Mouse (Mus musculus): Measurements from ENCODE around the gene Shb. TPM values are rescaled to one million over a fixed set of nuclear protein-coding genes. Genes with fewer than 3 reads are reported as not detected.

Shb gene
- polyA plus RNA-seq (2014; fragmentation: Nextera tagmentation; extraction: Ambion mirVana) = 6.1 and 7.5 TPM in 2 replicates

DNA sequence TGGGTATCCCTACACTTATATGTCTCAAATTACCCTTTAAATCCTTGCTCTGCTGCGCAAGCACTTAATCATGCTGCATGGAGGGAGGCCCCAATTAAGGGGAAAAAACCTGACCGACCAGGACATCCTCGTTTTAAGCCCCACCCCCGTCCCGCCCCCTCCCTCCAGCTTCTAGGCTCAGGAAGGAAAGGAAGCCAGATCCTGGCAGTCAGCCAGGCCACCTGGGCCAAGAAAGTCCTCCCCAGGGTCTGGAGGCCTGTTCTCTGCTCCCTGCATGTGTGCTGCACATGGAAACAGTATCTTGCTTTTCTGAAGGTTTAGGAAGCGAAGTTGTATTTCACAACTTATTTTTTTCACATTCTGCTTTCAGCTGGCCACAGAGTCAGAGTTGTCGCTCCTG lies at the start of gene Shb:
Shb (minus strand) TSS at position 96 of the 400 bp plus-strand sequence.
- no peaks in the 10 kb centered on the region for H3K9me3 ChIP-seq (ENCODE audit: control insufficient read depth, low read length)
- H3K4me2 ChIP-seq (ENCODE audit: low read depth) = peak within 1 kb of the TSS; percentile 94
- H3K4me1 ChIP-seq (ENCODE audit: control insufficient read depth, insufficient read depth, low read length) = peaks cover 9% of the 10 kb centered on the region
- DNase-seq (ENCODE audit: low spot score) = peak; percentile 70
- no peak for ATAC-seq (ENCODE audit: insufficient read depth, low FRiP score, low TSS enrichment)
- H3K27me3 ChIP-seq (ENCODE audit: control insufficient read depth, insufficient read depth, low read length) = peaks cover 4% of the 10 kb centered on the region; the same call in 1 of the 2 replicates
- no peak within 1 kb of the TSS for H3K9ac ChIP-seq (ENCODE audit: low read length)
- no peaks in the 10 kb centered on the region for H3K36me3 ChIP-seq (ENCODE audit: control insufficient read depth, insufficient read depth, low read length)
- H3K27ac ChIP-seq (ENCODE audit: low read depth, low read length) = no peak within 1 kb of the TSS
- H3K4me3 ChIP-seq (ENCODE audit: low read depth, low read length) = peak within 1 kb of the TSS; percentile 67
- 15% methylated on average over 7 of the region's 7 CpGs for WGBS

DNA sequence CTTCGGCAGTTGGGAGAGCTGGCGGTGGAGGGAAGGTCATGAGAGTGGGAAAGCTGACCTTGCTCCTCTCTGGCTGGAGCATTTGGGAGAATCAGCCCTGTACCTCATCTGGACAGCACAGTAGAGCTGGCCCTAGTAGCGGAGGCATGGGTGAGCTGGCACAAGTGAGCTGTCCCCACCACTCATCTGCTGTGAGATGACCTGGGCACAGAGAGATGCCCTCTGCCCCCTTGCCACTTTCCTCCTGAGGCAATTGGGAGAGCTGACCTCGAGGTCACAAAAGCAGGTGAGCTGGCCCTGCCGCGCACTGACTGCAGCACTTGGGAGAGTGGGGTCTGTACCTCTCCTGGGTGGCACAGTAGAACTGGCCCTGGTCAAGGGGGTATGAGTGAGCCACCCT lies 48.8 kb upstream of the Shb start:
- Histone ChIP-seq H3K27ac (ENCODE audit: low read depth, low read length) (no peak overlapping the region), H3K4me3 (ENCODE audit: low read depth, low read length) (no peak overlapping the region), H3K9me3 (ENCODE audit: control insufficient read depth, low read length) (no peaks in the 10 kb centered on the region), H3K36me3 (ENCODE audit: control insufficient read depth, insufficient read depth, low read length) (no peaks in the 10 kb centered on the region), H3K4me2 (ENCODE audit: low read depth) (no peak overlapping the region), H3K9ac (ENCODE audit: low read length) (no peak overlapping the region), H3K27me3 (ENCODE audit: control insufficient read depth, insufficient read depth, low read length) (no peaks in the 10 kb centered on the region), H3K4me1 (ENCODE audit: control insufficient read depth, insufficient read depth, low read length) (peaks cover 7% of the 10 kb centered on the region; the same call in 1 of the 2 replicates)
- no peak for DNase-seq (ENCODE audit: low spot score)
- ATAC-seq (ENCODE audit: insufficient read depth, low FRiP score, low TSS enrichment) = no peak
- WGBS = 88% methylated on average over 6 of the region's 6 CpGs

- no peak for DNase-seq (ENCODE audit: low spot score)
- Histone ChIP-seq H3K27me3 (ENCODE audit: control insufficient read depth, insufficient read depth, low read length) (no peaks in the 10 kb centered on the region), H3K4me1 (ENCODE audit: control insufficient read depth, insufficient read depth, low read length) (peaks cover 7% of the 10 kb centered on the region; the same call in 1 of the 2 replicates), H3K9ac (ENCODE audit: low read length) (no peak overlapping the region), H3K4me3 (ENCODE audit: low read depth, low read length) (no peak overlapping the region), H3K27ac (ENCODE audit: low read depth, low read length) (no peak overlapping the region), H3K9me3 (ENCODE audit: control insufficient read depth, low read length) (no peaks in the 10 kb centered on the region), H3K36me3 (ENCODE audit: control insufficient read depth, insufficient read depth, low read length) (no peaks in the 10 kb centered on the region), H3K4me2 (ENCODE audit: low read depth) (no peak overlapping the region)
- 18% methylated on average over 21 of the region's 22 CpGs for WGBS
- ATAC-seq (ENCODE audit: insufficient read depth, low FRiP score, low TSS enrichment) = no peak
Measured at GRCm38 (mm10) chr4:45578554-45579370, 46.5 kb upstream of the Shb start.

DNA sequence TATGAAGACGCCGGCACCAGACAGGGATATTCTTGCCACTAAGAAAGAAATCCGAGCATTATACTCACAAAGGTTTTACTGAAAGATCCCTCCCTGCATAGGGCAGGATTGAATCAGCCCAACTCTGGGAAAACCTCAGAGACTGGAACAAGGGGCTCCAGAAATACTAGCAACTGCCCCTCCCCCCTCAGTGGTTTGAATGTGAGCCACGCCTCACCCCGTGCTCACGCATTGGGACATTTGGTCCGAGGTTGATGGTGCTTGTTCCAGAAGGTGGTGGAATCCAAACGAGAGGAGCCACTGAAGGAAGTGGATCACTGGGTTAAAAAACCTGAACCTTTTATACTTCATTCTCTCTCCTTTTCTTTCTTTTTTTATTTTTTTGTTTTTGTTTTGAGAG lies 45.4 kb upstream of the Shb start:
- no peak for DNase-seq (ENCODE audit: low spot score)
- 48% methylated on average over 8 of the region's 8 CpGs for WGBS
- Histone ChIP-seq H3K36me3 (ENCODE audit: control insufficient read depth, insufficient read depth, low read length) (no peaks in the 10 kb centered on the region), H3K4me3 (ENCODE audit: low read depth, low read length) (no peak overlapping the region), H3K4me1 (ENCODE audit: control insufficient read depth, insufficient read depth, low read length) (peaks cover 7% of the 10 kb centered on the region; the same call in 1 of the 2 replicates), H3K9ac (ENCODE audit: low read length) (no peak overlapping the region), H3K27me3 (ENCODE audit: control insufficient read depth, insufficient read depth, low read length) (no peaks in the 10 kb centered on the region), H3K4me2 (ENCODE audit: low read depth) (no peak overlapping the region), H3K27ac (ENCODE audit: low read depth, low read length) (no peak overlapping the region), H3K9me3 (ENCODE audit: control insufficient read depth, low read length) (no peaks in the 10 kb centered on the region)
- no peak for ATAC-seq (ENCODE audit: insufficient read depth, low FRiP score, low TSS enrichment)

GRCm38 (mm10) chr4:45574614-45575169 lies 42.4 kb upstream of the Shb start:
- Histone ChIP-seq H3K9me3 (ENCODE audit: control insufficient read depth, low read length) (no peaks in the 10 kb centered on the region), H3K36me3 (ENCODE audit: control insufficient read depth, insufficient read depth, low read length) (no peaks in the 10 kb centered on the region), H3K4me1 (ENCODE audit: control insufficient read depth, insufficient read depth, low read length) (peaks cover 7% of the 10 kb centered on the region; the same call in 1 of the 2 replicates), H3K4me3 (ENCODE audit: low read depth, low read length) (no peak overlapping the region), H3K27ac (ENCODE audit: low read depth, low read length) (no peak overlapping the region), H3K4me2 (ENCODE audit: low read depth) (no peak overlapping the region), H3K27me3 (ENCODE audit: control insufficient read depth, insufficient read depth, low read length) (no peaks in the 10 kb centered on the region), H3K9ac (ENCODE audit: low read length) (no peak overlapping the region)
- ATAC-seq (ENCODE audit: insufficient read depth, low FRiP score, low TSS enrichment) (no peak), DNase-seq (ENCODE audit: low spot score) (no peak)
- WGBS = 81% methylated on average over 15 of the region's 15 CpGs

- 82% methylated on average over 5 of the region's 5 CpGs for WGBS
- no peak for DNase-seq (ENCODE audit: low spot score)
- H3K9me3 ChIP-seq (ENCODE audit: control insufficient read depth, low read length) = no peaks in the 10 kb centered on the region
- no peak for ATAC-seq (ENCODE audit: insufficient read depth, low FRiP score, low TSS enrichment)
- H3K4me1 ChIP-seq (ENCODE audit: control insufficient read depth, insufficient read depth, low read length) = no peaks in the 10 kb centered on the region
- no peak overlapping the region for H3K4me3 ChIP-seq (ENCODE audit: low read depth, low read length)
- no peaks in the 10 kb centered on the region for H3K27me3 ChIP-seq (ENCODE audit: control insufficient read depth, insufficient read depth, low read length)
- H3K36me3 ChIP-seq (ENCODE audit: control insufficient read depth, insufficient read depth, low read length) = no peaks in the 10 kb centered on the region
- no peak overlapping the region for H3K27ac ChIP-seq (ENCODE audit: low read depth, low read length)
- H3K4me2 ChIP-seq (ENCODE audit: low read depth) = no peak overlapping the region
- no peak overlapping the region for H3K9ac ChIP-seq (ENCODE audit: low read length)
Measured at GRCm38 (mm10) chr4:45569521-45569920, 37.3 kb upstream of the Shb start.

DNA sequence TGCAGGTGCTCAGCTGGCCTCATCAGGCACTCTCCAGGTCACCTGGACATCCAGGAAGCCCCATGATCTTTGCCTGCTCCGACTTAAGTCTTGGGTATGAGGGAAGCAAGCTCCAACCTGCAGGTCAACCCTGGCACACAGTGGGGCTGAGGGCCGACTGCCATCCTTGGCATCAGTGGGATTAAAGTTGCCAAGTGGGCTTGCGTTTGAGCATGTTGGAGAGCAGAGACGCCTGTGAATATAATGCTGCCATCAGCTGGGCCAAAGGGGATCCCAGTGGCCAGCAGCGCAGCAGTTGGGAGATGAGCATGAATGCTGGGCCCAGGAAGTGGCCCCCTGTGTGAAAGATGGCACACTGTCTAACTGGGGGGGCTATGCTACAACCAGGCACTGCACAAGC lies 25.9 kb upstream of the Shb start:
- H3K36me3 ChIP-seq (ENCODE audit: control insufficient read depth, insufficient read depth, low read length) = no peaks in the 10 kb centered on the region
- no peak overlapping the region for H3K4me3 ChIP-seq (ENCODE audit: low read depth, low read length)
- no peak overlapping the region for H3K27ac ChIP-seq (ENCODE audit: low read depth, low read length)
- no peak for ATAC-seq (ENCODE audit: insufficient read depth, low FRiP score, low TSS enrichment)
- H3K4me1 ChIP-seq (ENCODE audit: control insufficient read depth, insufficient read depth, low read length) = no peaks in the 10 kb centered on the region
- H3K4me2 ChIP-seq (ENCODE audit: low read depth) = no peak overlapping the region
- H3K9ac ChIP-seq (ENCODE audit: low read length) = no peak overlapping the region
- no peak for DNase-seq (ENCODE audit: low spot score)
- no peaks in the 10 kb centered on the region for H3K27me3 ChIP-seq (ENCODE audit: control insufficient read depth, insufficient read depth, low read length)
- WGBS = 90% methylated on average over 5 of the region's 5 CpGs
- H3K9me3 ChIP-seq (ENCODE audit: control insufficient read depth, low read length) = no peaks in the 10 kb centered on the region

GRCm38 (mm10) chr4:45552571-45552970 lies 20.3 kb upstream of the Shb start:
- Histone ChIP-seq H3K36me3 (ENCODE audit: control insufficient read depth, insufficient read depth, low read length) (no peaks in the 10 kb centered on the region), H3K4me3 (ENCODE audit: low read depth, low read length) (no peak overlapping the region), H3K27ac (ENCODE audit: low read depth, low read length) (no peak overlapping the region), H3K4me1 (ENCODE audit: control insufficient read depth, insufficient read depth, low read length) (no peaks in the 10 kb centered on the region), H3K9ac (ENCODE audit: low read length) (no peak overlapping the region), H3K27me3 (ENCODE audit: control insufficient read depth, insufficient read depth, low read length) (no peaks in the 10 kb centered on the region), H3K9me3 (ENCODE audit: control insufficient read depth, low read length) (no peaks in the 10 kb centered on the region), H3K4me2 (ENCODE audit: low read depth) (no peak overlapping the region)
- ATAC-seq (ENCODE audit: insufficient read depth, low FRiP score, low TSS enrichment) (no peak), DNase-seq (ENCODE audit: low spot score) (no peak)
- WGBS = 25% methylated on average over 4 of the region's 4 CpGs

GRCm38 (mm10) chr4:45550970-45551369 lies 18.7 kb upstream of the Shb start:
- Histone ChIP-seq H3K4me3 (ENCODE audit: low read depth, low read length) (no peak overlapping the region), H3K9me3 (ENCODE audit: control insufficient read depth, low read length) (no peaks in the 10 kb centered on the region), H3K9ac (ENCODE audit: low read length) (no peak overlapping the region), H3K36me3 (ENCODE audit: control insufficient read depth, insufficient read depth, low read length) (no peaks in the 10 kb centered on the region), H3K4me1 (ENCODE audit: control insufficient read depth, insufficient read depth, low read length) (no peaks in the 10 kb centered on the region), H3K27me3 (ENCODE audit: control insufficient read depth, insufficient read depth, low read length) (no peaks in the 10 kb centered on the region), H3K4me2 (ENCODE audit: low read depth) (no peak overlapping the region), H3K27ac (ENCODE audit: low read depth, low read length) (no peak overlapping the region)
- WGBS = 33% methylated on average over 2 of the region's 2 CpGs
- ATAC-seq (ENCODE audit: insufficient read depth, low FRiP score, low TSS enrichment) (no peak), DNase-seq (ENCODE audit: low spot score) (peak; percentile 26)
